Mouse (Mus musculus): ENCODE results near the gene Aup1.

- no peak for TF ChIP-seq CTCF (IDR thresholded peaks at IDR 0.05 in 2 of 3, conservative IDR thresholded peaks at IDR 0.05 in 1 of 3; ENCODE audit: control insufficient read depth in 1 of 3, insufficient read depth in 1 of 3, low read depth in 2 of 3, low read length in 3 of 3, poor library complexity in 1 of 3, severe bottlenecking in 1 of 3)
- TF ChIP-seq CHD1 (IDR thresholded peaks at IDR 0.05; ENCODE audit: low read depth, low read length), result no peak
- no peak for TF ChIP-seq ETS1 (IDR thresholded peaks at IDR 0.05; ENCODE audit: low read depth, low read length)
- TF ChIP-seq ZC3H11A (IDR thresholded peaks at IDR 0.05; ENCODE audit: low read depth, low read length), result no peak
- TF ChIP-seq HCFC1 (IDR thresholded peaks at IDR 0.05; ENCODE audit: low read depth, low read length), result no peak
Measured at GRCm38 (mm10) chr6:83092416-83093127, 38.3 kb downstream of the Aup1 start.
